Mouse (Mus musculus) monocyte, adult 2 months (primary cell): Measurements from ENCODE around the gene Pdzd7.

ENCODE experiments used
- DNase-seq, 2 experiments: peaks; one replicate each; pipeline ENCODE4 v3.0.0; 2022; ENCODE audit warnings: low spot score in 2 of 2, low read depth in 1 of 2

Pdzd7 gene

GRCm38 (mm10) chr19:45031780-45032179, 13.7 kb downstream of the Pdzd7 start:
- peak in 1 of 2 experiments; percentile 48 for DNase-seq

- DNase-seq, result peak in 1 of 2 experiments; percentile 44
Observed at GRCm38 (mm10) chr19:45030746-45031693, 14.5 kb downstream of the Pdzd7 start.

GRCm38 (mm10) chr19:45030111-45030510, 15.4 kb downstream of the Pdzd7 start:
- DNase-seq, result peak in 1 of 2 experiments; percentile 40

GRCm38 (mm10) chr19:45029571-45029970, 15.9 kb downstream of the Pdzd7 start:
- DNase-seq, result no peak

GRCm38 (mm10) chr19:45028746-45029145, 16.8 kb downstream of the Pdzd7 start:
- DNase-seq, result no peak

- no peak for DNase-seq
Observed at GRCm38 (mm10) chr19:45027848-45028247, 17.7 kb downstream of the Pdzd7 start.

- DNase-seq, result no peak
Observed at GRCm38 (mm10) chr19:45026958-45027670, 18.4 kb downstream of the Pdzd7 start.

- no peak for DNase-seq
Observed at GRCm38 (mm10) chr19:45025937-45026568, 19.5 kb downstream of the Pdzd7 start.

GRCm38 (mm10) chr19:45024775-45025174, 20.7 kb downstream of the Pdzd7 start:
- DNase-seq, result no peak

GRCm38 (mm10) chr19:45023993-45024392, 21.5 kb downstream of the Pdzd7 start:
- DNase-seq, result no peak

GRCm38 (mm10) chr19:45021362-45021761, 24.2 kb downstream of the Pdzd7 start:
- DNase-seq, result no peak

GRCm38 (mm10) chr19:45020348-45020747, 25.2 kb downstream of the Pdzd7 start:
- DNase-seq, result no peak

GRCm38 (mm10) chr19:45018351-45018831, 27.1 kb downstream of the Pdzd7 start:
- no peak for DNase-seq

- peak in 1 of 2 experiments; percentile 17 for DNase-seq
Observed at GRCm38 (mm10) chr19:45017909-45018308, 27.6 kb downstream of the Pdzd7 start.

GRCm38 (mm10) chr19:45017216-45017771, 28.2 kb downstream of the Pdzd7 start:
- DNase-seq, result no peak

GRCm38 (mm10) chr19:45016341-45017215, 28.9 kb downstream of the Pdzd7 start:
- no peak for DNase-seq

- DNase-seq, result no peak
Observed at GRCm38 (mm10) chr19:45015518-45016281, 29.8 kb downstream of the Pdzd7 start.

GRCm38 (mm10) chr19:45014981-45015402, 30.5 kb downstream of the Pdzd7 start:
- no peak for DNase-seq

GRCm38 (mm10) chr19:45014335-45014971, 31.1 kb downstream of the Pdzd7 start, which contains the start of gene Lzts2:
TSS of gene Lzts2 (plus strand) at chr19:45014414.
- no peak for DNase-seq
